Mouse (Mus musculus): ENCODE measurements around the gene Krtcap3. TPM values are rescaled to one million over a fixed set of nuclear protein-coding genes. Genes with fewer than 3 reads are reported as not detected.

Gene Krtcap3
- total RNA-seq, 4 experiments from 2014 or later: 1.5 to 3.6 (median 2.5) TPM

DNA sequence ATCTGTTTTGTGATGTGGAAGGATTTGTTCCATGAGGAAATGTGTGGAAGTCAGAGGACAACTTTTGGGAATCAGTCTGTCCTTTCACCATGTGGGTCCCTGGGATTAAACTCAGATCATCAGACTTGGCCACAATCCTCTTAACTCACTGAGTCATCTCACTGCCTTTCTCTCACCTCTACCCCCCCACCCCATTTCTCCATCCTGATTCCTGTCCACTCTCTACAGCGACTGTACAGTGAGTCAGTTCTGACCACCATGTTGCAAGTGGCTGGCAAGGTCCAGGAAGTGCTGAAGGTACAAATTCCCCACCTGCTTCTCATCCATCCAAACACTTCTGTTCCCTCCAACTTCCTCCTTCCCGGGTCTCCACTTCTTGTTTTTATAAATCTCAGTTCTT is 47.0 kb downstream of the Krtcap3 start:
- no peak for DNase-seq (ENCODE audit: low spot score in 2 of 2)

DNA sequence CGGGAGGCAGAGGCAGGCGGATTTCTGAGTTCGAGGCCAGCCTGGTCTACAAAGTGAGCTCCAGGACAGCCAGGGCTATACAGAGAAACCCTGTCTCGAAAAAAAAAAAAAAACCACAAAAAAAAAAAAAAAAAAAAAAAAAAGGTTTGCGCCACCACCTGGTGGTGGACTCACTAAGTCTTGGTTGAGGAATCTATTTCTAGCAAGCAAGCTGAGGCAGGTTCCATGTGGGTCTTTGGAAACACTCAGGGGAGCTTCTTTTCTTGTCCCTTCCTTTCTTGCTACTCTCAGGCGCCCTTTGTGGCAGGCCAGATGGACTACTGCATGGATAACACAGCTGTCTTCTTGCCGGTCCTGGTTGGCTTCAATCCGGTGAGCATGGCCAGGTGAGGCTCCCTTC is 50.4 kb downstream of the Krtcap3 start:
- no peak for DNase-seq (ENCODE audit: low spot score in 2 of 2)

Other genes with a start within 250 kb of the Krtcap3 start
- gene Atraid, start 203.4 kb upstream of the Krtcap3 start, total RNA-seq (2022): 10 to 100 TPM; 77.1 to 86.3 (median 80.2) TPM
- gene Slc5a6, start 202.8 kb upstream of the Krtcap3 start, total RNA-seq (2022): 10 to 100 TPM; 16.1 to 22.2 (median 20.6) TPM
- 10 to 100 TPM; 16.8 to 28.5 (median 20.1) TPM for gene Cad, start 196.9 kb upstream of the Krtcap3 start, total RNA-seq (2022)
- not detected for gene Dnajc5g, start 145.4 kb upstream of the Krtcap3 start, total RNA-seq (2022)
- gene Slc30a3, start 143.5 kb upstream of the Krtcap3 start, total RNA-seq (2022): 100 to 1,000 TPM; 102 to 124 (median 110) TPM
- gene Trim54, start 135.0 kb upstream of the Krtcap3 start, total RNA-seq (2022): 1 to 10 TPM in 2 of 4 experiments, under 1 TPM in 2; 0.50 to 2.0 (median 1.1) TPM
- gene Ucn, start 112.9 kb upstream of the Krtcap3 start, total RNA-seq (2022): 1 to 10 TPM in 1 of 4 experiments, not detected in 3; 2.3 TPM
- gene Mpv17, start 97.4 kb upstream of the Krtcap3 start, total RNA-seq (2022): 10 to 100 TPM; 44.3 to 56.1 (median 49.9) TPM
- gene Gm29609, start 71.8 kb upstream of the Krtcap3 start, total RNA-seq (2022): 1 to 10 TPM; 1.8 to 6.0 (median 2.5) TPM
- 10 to 100 TPM; 49.8 to 65.0 (median 58.1) TPM for gene Gtf3c2, start 71.5 kb upstream of the Krtcap3 start, total RNA-seq (2022)
- gene Snx17, start 58.5 kb upstream of the Krtcap3 start, total RNA-seq (2022): 10 to 100 TPM; 80.7 to 85.0 (median 83.6) TPM
- 10 to 100 TPM; 30.1 to 37.0 (median 36.1) TPM for gene Eif2b4, start 58.3 kb upstream of the Krtcap3 start, total RNA-seq (2022)
- gene Zfp513, start 49.4 kb upstream of the Krtcap3 start, total RNA-seq (2022): 10 to 100 TPM; 24.1 to 31.4 (median 28.4) TPM
- gene Ppm1g, start 31.0 kb upstream of the Krtcap3 start, total RNA-seq (2022): 10 to 100 TPM; 64.9 to 77.9 (median 75.5) TPM
- gene Nrbp1, start 10.8 kb upstream of the Krtcap3 start, total RNA-seq (2022): 10 to 100 TPM; 85.2 to 91.1 (median 87.6) TPM
- under 1 TPM in 2 of 4 experiments, not detected in 2; 0.74 to 0.89 TPM for gene Gm9970, start 10.5 kb upstream of the Krtcap3 start, total RNA-seq (2022)
- gene Ift172, start 39.4 kb downstream of the Krtcap3 start, total RNA-seq (2022): 10 to 100 TPM; 75.0 to 98.2 (median 83.8) TPM
- 100 to 1,000 TPM; 132 to 144 (median 133) TPM for gene Fndc4, start 44.4 kb downstream of the Krtcap3 start, total RNA-seq (2022)
- under 1 TPM in 2 of 4 experiments, not detected in 2; 0.11 to 0.44 TPM for gene Gckr, start 45.8 kb downstream of the Krtcap3 start, total RNA-seq (2022)
- gene Zfp512, start 200.7 kb downstream of the Krtcap3 start, total RNA-seq (2022): 10 to 100 TPM; 47.5 to 52.8 (median 51.8) TPM
- under 1 TPM in 1 of 4 experiments, not detected in 3; 0.17 TPM for gene 4930548H24Rik, start 234.0 kb downstream of the Krtcap3 start, total RNA-seq (2022)
- gene Gpn1, start 243.1 kb downstream of the Krtcap3 start, total RNA-seq (2022): 10 to 100 TPM; 28.8 to 32.6 (median 32.2) TPM